Mouse (Mus musculus) monocyte, adult 5-6 weeks (primary cell): ENCODE measurements around the gene Treml2. TPM values are rescaled to one million over a fixed set of nuclear protein-coding genes. Genes with fewer than 3 reads are reported as not detected.
"Not testable (repeated sequence)": the region's sequence is repeated elsewhere in the genome, so short reads cannot be mapped to it uniquely, and the experiment has no call there.

Source experiments
- ATAC-seq: fragments of 153-309, 156-312 bp; replicated peaks from 2 replicates; pipeline ENCODE4 v1.8.0; 2017; ENCODE audit warnings: mild to moderate bottlenecking; ENCODE audit not compliant: low TSS enrichment, insufficient number of reproducible peaks, severe bottlenecking, poor library complexity, low FRiP score
- total RNA-seq: library from RNA; stranded (forward); fragments of 200-1000, 200-491, 200-594 nt; gene quantifications from 3 replicates; pipeline ENCODE4 v1.2.3, GENCODE M21; 2017

Gene Treml2
- total RNA-seq, 1 experiment from 2014 or later, result 25.3 TPM

DNA sequence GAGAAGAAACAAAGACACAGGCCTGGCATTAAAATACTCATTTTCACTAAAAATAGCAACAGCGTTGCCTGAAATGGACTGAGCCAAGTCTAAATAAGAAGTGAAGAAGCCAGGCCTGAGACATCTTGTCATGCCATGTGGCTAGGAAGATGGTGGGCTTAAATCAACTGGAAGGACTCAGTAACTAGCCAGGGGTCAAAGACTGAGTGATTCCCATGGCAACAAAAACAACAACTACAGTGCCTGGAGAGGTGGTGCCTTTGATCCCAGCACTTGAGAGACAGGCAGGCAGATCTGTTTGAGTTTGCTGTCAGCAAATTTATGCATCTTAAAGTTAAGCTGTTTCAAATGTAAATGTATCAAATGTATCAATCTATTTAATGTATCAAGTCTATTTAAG is 41.0 kb downstream of the Treml2 start:
- ATAC-seq, result no peak

DNA sequence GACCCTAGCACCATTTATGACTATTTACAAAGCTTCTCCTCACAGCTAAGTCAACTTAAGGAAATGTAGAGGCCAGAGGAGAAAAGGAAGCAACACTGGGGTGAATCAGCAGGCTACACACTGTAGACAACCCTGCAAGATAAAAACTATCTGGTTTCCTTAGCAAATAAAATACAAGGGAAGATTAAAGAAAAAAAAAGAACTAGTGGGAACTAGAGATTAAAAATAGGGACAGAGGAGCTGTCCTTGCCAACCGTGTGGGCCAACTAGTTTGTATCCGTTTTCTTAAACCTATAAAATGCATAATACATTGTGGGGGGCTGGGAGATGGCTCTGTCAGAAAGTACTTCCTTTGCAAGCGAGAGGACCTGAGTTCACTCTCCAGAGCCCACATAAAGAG is 42.6 kb downstream of the Treml2 start:
- no peak for ATAC-seq

DNA sequence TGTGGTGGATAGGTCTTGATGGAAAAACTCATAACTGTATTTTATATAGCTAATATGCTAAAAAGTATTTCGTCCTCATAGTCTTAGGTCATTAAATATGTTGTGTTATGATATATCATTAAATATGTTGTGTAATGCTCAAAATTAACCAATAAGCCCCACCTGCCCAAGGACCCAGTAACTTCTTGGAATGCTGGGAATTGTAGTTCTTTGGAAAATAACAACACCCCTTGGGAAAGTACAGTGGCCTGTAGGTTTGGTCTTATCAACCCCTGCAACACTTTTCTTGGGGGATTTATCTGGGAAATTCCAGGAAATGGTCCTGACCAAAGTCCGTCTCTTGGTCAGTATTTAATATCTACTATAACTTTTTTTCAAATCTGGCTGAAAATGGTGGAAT is 43.8 kb downstream of the Treml2 start:
- no peak for ATAC-seq

GRCm38 (mm10) chr17:48345824-48346223 is 46.5 kb downstream of the Treml2 start:
- ATAC-seq, result no peak

- ATAC-seq, result peak; percentile 41; the same call in 1 of the 2 replicates
These were observed 46.9 kb downstream of the Treml2 start, which contains the start of gene Trem2 for GRCm38 (mm10) chr17:48346231-48346630. Gene Trem2 (plus strand): TSS chr17:48346401.

DNA sequence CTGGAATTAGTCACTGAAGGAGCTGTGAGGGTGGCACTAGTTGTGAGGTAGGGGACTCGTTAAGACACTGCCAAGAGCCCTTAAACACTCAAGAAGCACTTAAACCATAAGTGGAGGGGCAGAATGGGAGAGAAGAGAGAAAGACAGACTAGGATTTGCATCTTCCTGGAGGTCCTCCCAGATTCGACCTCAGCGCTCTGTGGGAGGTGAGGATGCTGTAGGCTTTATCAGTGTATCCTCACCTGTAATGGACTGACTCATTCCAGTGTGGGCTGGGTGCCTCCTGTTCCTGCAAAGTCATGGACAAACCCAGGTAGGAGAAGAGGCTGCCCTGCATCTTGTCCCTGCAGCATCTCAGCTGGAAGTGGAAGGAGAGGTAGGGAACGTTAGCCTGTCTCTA is 47.5 kb downstream of the Treml2 start:
- no peak for ATAC-seq

DNA sequence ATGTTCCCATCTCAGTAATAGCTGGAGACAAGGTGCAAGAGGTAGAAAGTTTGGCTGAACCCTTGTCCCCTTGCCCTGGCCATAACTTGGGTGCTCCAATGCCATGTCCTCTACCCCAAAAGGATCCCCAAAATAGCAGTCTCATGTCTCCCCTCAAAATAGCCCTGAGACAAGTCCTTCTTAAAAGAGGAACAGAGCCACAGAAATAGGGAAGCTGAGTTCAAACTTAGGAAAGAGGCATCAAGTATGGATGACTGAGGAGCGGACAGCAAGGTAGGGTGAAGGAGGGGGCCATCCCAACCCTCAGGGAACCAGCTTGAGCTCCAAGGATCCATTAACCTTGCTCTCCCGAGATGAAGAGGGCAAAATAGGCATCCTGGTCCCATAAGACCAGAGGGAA is 48.0 kb downstream of the Treml2 start:
- ATAC-seq, result peak; percentile 78

DNA sequence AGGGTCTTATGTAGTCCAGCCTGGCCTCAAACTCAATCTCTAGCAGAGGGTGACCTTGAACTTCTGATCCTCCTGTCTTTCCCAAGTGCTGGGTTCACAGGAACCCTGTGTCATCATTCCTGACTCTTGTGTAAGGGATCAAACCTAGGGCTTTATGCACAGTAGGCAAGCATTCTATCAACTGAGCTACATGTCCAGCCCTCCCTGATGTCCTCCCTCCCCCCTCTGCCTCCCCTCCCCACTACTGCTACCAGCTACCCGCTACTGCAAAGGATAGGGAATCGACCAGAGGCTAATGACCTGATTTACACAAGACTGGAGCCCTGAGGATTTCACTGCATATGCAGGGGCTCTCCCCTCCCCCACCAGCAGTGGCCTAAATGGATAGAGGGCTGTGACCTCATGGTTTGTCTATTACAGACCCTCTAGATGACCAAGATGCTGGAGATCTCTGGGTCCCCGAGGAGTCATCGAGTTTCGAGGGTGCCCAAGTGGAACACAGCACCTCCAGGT is 51.4 kb downstream of the Treml2 start:
- no peak for ATAC-seq

DNA sequence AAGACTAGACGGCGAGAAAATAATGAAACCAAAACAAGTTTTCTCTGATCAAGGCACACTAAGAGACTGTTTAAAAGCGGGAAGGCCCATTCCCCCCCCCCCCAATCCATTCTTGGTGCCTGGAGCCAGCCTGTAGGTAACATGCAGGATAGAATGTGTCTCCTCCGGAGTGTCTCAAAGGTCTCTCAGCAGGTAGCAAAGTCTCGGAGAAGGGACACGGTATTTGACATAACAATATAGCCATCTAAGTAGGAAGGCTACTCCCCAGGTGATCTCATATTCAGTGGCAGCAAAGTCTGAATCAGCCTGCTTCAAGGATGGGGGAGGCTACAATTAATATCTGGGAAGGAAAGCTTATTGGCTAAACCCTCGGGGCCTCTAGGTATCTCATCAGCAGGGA is 53.7 kb downstream of the Treml2 start:
- not testable (repeated sequence) for ATAC-seq

DNA sequence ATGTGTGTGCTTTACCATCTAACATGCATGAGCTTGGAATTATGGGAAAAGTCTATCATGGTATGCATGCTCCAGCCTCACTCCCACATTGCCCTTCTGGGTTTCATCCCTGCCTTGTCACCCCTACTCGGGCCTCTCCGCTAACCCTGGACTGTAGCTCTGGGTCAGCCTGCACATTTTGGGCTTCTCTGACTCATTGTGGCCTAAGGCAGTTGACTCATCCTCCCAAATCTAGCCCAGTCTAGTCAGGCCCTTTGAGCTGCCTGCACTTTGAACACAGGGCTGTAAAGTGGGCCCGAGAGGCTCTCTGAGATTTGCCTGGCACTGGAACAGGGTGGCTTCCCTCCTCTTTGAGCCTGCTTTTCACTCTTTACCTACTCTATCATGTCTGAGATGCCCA is 56.5 kb downstream of the Treml2 start:
- ATAC-seq, result no peak

- no peak for ATAC-seq
These were observed 58.6 kb downstream of the Treml2 start for GRCm38 (mm10) chr17:48357892-48358291.

DNA sequence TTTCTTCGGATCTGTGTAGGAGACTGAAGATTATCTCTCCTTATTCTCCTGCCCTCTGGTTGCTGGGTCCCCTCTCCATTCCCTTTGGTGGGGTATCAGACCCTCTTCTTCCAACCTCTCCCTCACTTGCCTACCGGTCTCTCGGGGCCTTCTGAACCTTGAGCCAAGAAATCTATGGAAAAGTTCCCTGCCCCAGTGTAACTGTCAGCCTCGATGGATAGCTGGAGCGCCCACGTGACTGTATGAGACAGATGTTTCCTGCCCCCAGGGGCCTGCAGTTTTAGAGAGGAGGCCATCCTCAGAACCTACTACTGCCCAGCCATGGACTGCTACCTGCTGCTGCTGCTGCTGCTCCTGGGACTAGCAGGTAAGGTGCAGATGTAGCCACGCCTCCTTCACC is 60.3 kb downstream of the Treml2 start, which contains the start of gene Treml1:
Treml1 (plus strand) TSS at position 301 of the 400 bp plus-strand sequence.
- no peak for ATAC-seq

DNA sequence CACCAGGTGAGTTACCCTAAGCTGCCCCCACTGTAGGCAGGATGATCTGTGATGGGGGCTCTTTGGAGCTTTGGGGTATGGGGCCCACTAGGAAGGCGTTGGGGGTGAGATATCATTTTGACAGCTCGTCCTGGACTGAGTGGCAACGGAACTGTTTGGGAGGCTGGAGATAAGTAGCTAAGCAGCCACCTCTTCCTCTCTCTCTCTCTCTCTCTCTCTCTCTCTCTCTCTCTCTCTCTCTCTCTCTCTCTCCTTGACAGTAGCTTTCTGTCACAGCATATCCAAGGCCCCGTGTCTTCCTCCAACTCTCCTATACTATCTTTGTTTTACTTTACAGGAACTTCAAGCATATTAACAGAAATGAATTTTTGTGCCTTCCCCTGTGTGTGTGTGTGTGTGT is 61.2 kb downstream of the Treml2 start:
- no peak for ATAC-seq

Other genes starting within 250 kb of the Treml2 start
- not detected in 3 replicates for gene 1700067P10Rik, start 210.2 kb upstream of the Treml2 start, total RNA-seq
- gene 9830107B12Rik, start 153.2 kb upstream of the Treml2 start, total RNA-seq, result 1.1 to 8.9 TPM (median 6.9 TPM) in 3 replicates
- gene A530064D06Rik, start 132.2 kb upstream of the Treml2 start, total RNA-seq, result 13.9 to 32.4 TPM (median 28.1 TPM) in 3 replicates
- 75.7 to 167 TPM (median 150 TPM) in 3 replicates for gene Trem1, start 66.7 kb upstream of the Treml2 start, total RNA-seq
- gene Trem3, start 51.7 kb upstream of the Treml2 start, total RNA-seq, result 69.2 to 181 TPM (median 173 TPM) in 3 replicates
- gene Treml4, start 35.2 kb upstream of the Treml2 start, total RNA-seq, result 540 to 868 TPM (median 810 TPM) in 3 replicates
- 19.1 to 30.4 TPM (median 20.9 TPM) in 3 replicates for gene B430306N03Rik, start 16.6 kb downstream of the Treml2 start, total RNA-seq
- 2.4 to 11.1 TPM (median 5.7 TPM) in 3 replicates for gene Trem2, start 46.9 kb downstream of the Treml2 start, total RNA-seq
- 3.4 to 26.7 TPM in 2 of 3 replicates, not detected in the other for gene Treml1, start 60.4 kb downstream of the Treml2 start, total RNA-seq
- gene Nfya, start 110.4 kb downstream of the Treml2 start, total RNA-seq, result 23.0 to 41.0 TPM (median 25.3 TPM) in 3 replicates
- gene Oard1, start 110.5 kb downstream of the Treml2 start, total RNA-seq, result 106 to 120 TPM (median 118 TPM) in 3 replicates
- gene Apobec2, start 133.4 kb downstream of the Treml2 start, total RNA-seq, result 0.39 TPM in 1 of 3 replicates, not detected in the others
- gene Tspo2, start 152.0 kb downstream of the Treml2 start, total RNA-seq, result 5.9 TPM in 1 of 3 replicates, not detected in the others
- 0.95 to 2.9 TPM (median 2.3 TPM) in 3 replicates for gene Unc5cl, start 155.4 kb downstream of the Treml2 start, total RNA-seq